Mouse (Mus musculus) intestine, postnatal 0 days (tissue): ENCODE results near the gene Iffo1. TPM values are rescaled to one million over a fixed set of nuclear protein-coding genes. Genes with fewer than 3 reads are reported as not detected.

ENCODE experiments used
- ATAC-seq: fragments of 200-750 bp; cut with Nextera tagmentation; 2 replicates; pipeline ENCODE4 v1.8.0; 2017; ENCODE audit warnings: mild to moderate bottlenecking, moderate TSS enrichment, moderate library complexity
- H3K27ac ChIP-seq: fragments of 300-500 bp; sonication (generic); 2 replicates; pipeline ENCODE4 v1.5.1; 2014; ENCODE audit warnings: mild to moderate bottlenecking, low read depth, low read length, moderate library complexity
- H3K27me3 ChIP-seq: fragments of 300-500 bp; sonication (generic); replicated peaks from 2 replicates; pipeline ENCODE4 v1.6.1; 2014; ENCODE audit warnings: low read length, mixed read lengths; ENCODE audit not compliant: control insufficient read depth, insufficient read depth
- H3K36me3 ChIP-seq: fragments of 300-500 bp; sonication (generic); 2 replicates; pipeline ENCODE4 v1.6.1; 2014; ENCODE audit warnings: mild to moderate bottlenecking, moderate library complexity; ENCODE audit not compliant: control insufficient read depth, insufficient read depth
- H3K4me1 ChIP-seq: fragments of 300-500 bp; sonication (generic); replicated peaks from 2 replicates; pipeline ENCODE4 v1.6.1; 2014; ENCODE audit warnings: antibody characterized with exemption, low read length, mixed read lengths; ENCODE audit not compliant: control insufficient read depth, insufficient read depth
- H3K4me2 ChIP-seq: fragments of 300-500 bp; sonication (generic); replicated peaks from 2 replicates; pipeline ENCODE4 v1.6.1; 2014; ENCODE audit warnings: low read depth, mild to moderate bottlenecking, moderate library complexity
- H3K4me3 ChIP-seq: fragments of 300-500 bp; sonication (generic); 2 replicates; pipeline ENCODE4 v1.5.1; 2014; ENCODE audit warnings: low read depth, low read length
- H3K9ac ChIP-seq: fragments of 300-500 bp; sonication (generic); 2 replicates; pipeline ENCODE4 v1.6.1; 2014; ENCODE audit warnings: mild to moderate bottlenecking, low read depth, low read length
- H3K9me3 ChIP-seq: fragments of 300-500 bp; sonication (generic); 2 replicates; pipeline ENCODE4 v1.6.1; 2016; ENCODE audit warnings: mixed run types; ENCODE audit not compliant: control insufficient read depth
- CTCF ChIP-seq: sonication (generic); IDR thresholded peaks from 2 replicates; pipeline ENCODE4 v1.5.1; 2016; ENCODE audit warnings: low read depth, mild to moderate bottlenecking, control low read depth, antibody characterized with exemption, moderate library complexity
- WGBS: fragments of 180-500 bp; shearing (Covaris S2); extraction: QIAGEN DNeasy Blood & Tissue Kit; methylation state at CpG from one replicate; pipeline ENCODE4 v1.1.7; 2014; 5-methylcytosine and 5-hydroxymethylcytosine counted together
- polyA plus RNA-seq: library from polyadenylated mRNA; unstranded; fragments of >200 nt; fragmentation: Nextera tagmentation; extraction: Ambion mirVana; gene quantifications from 2 replicates; pipeline ENCODE4 v1.2.1, GENCODE M21; 2015

The Iffo1 gene
- polyA plus RNA-seq, 1 experiment from 2014 or later: 3.2 TPM

DNA sequence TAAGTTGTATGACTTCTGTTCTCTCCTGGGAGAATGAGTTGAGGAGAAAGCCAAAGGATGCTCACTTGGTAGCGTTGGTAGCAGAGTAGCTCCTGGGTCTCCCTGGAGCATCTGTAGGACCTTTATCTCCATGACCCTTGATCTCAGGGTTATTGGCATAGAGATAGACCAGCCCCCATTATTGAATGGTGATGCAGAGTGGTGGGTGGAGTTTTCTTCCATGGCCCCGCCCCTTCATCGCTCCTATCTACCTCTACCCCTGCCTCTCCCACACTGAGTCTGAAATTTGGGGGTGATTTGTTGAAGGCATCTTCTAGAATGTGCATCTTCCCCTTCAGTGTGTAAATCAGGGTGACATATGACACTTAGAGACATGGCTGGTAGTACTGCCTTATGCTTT lies 11.4 kb downstream of the Iffo1 start:
- H3K4me2 ChIP-seq: no peak overlapping the region
- H3K9me3 ChIP-seq: no peaks in the 10 kb centered on the region
- ATAC-seq: no peak
- no peaks in the 10 kb centered on the region; the same call in 1 of the 2 replicates for H3K4me1 ChIP-seq
- no peak overlapping the region for H3K4me3 ChIP-seq
- TF ChIP-seq CTCF: no peak
- peaks cover 42% of the 10 kb centered on the region; the same call in 1 of the 2 replicates for H3K36me3 ChIP-seq
- no peaks in the 10 kb centered on the region for H3K27me3 ChIP-seq
- no peak overlapping the region for H3K27ac ChIP-seq
- WGBS: 87% methylated on average over 3 of the region's 3 CpGs
- H3K9ac ChIP-seq: no peak overlapping the region

DNA sequence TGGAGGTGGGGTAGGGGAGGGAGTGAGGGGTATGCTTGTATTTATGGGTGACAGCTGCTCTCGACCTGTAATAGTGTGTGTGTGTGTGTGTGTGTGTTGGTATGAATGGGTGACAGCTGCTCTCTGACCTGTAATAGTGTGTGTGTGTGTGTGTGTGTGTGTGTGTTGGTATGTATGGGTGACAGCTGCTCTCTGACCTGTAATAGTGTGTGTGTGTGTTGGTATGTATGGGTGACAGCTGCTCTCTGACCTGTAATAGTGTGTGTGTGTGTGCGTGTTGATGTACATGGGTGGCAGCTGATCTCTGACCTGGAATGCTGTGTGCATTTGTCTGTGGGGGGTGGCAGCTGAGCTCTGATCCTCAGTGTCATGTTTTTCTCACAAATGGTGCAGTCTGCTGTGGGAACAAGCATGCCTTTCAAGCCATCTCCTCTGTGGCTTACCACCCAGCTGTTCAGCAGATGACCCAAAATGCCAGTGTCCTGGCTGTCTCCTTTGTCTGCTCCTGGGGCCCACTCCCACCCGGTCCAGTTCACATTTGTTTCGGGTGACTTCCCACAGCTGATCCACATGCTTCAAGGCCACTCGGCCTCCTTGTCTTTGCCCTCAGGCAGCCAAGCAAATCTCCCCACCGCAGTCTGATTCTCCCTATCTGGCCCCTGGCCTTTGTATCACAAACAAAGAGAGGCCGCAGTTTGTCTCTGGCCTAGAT lies 12.0 kb downstream of the Iffo1 start:
- Histone ChIP-seq H3K4me3 (no peak overlapping the region), H3K4me1 (no peaks in the 10 kb centered on the region; the same call in 1 of the 2 replicates), H3K27ac (no peak overlapping the region)

DNA sequence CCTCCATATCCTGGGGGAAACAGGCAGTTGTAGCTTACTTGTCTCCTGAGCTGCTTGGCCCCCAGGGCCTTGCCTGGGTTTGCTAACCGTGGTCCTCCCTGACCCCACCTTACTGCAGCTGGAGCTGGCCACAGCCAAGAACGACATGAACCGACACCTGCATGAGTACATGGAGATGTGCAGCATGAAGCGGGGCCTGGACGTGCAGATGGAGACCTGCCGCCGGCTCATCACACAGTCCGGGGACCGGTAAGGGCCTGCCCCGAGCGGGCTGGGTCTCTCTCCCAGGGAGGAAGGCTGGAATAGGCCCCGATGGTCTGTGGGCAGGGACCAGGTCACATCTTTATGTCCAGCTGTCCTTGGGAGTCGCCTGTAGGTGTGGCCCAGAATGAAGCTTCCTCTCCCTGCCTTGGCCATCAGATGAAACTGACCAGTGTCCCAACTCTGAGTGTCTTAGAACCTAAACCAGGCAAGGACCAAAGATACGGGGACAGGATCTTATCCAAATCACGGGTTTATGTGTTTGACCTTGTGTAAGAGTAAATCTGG lies 14.0 kb downstream of the Iffo1 start:
- H3K9ac ChIP-seq: no peak overlapping the region
- H3K9me3 ChIP-seq: no peaks in the 10 kb centered on the region
- peaks cover 33% of the 10 kb centered on the region; the same call in 1 of the 2 replicates for H3K36me3 ChIP-seq
- no peak overlapping the region for H3K4me2 ChIP-seq
- H3K4me3 ChIP-seq: no peak overlapping the region
- no peak for ATAC-seq
- H3K27me3 ChIP-seq: no peaks in the 10 kb centered on the region
- TF ChIP-seq CTCF: no peak
- peaks cover 3% of the 10 kb centered on the region; the same call in 1 of the 2 replicates for H3K4me1 ChIP-seq
- 82% methylated on average over 15 of the region's 15 CpGs for WGBS
- no peak overlapping the region for H3K27ac ChIP-seq

More for the DNA sequence above, 12.0 kb downstream of the Iffo1 start:
- Histone ChIP-seq H3K9me3 (no peaks in the 10 kb centered on the region), H3K9ac (no peak overlapping the region), H3K36me3 (peaks cover 44% of the 10 kb centered on the region; the same call in 1 of the 2 replicates), H3K4me2 (no peak overlapping the region), H3K27me3 (no peaks in the 10 kb centered on the region)
- WGBS: 73% methylated on average over 7 of the region's 7 CpGs
- TF ChIP-seq CTCF: no peak
- no peak for ATAC-seq

DNA sequence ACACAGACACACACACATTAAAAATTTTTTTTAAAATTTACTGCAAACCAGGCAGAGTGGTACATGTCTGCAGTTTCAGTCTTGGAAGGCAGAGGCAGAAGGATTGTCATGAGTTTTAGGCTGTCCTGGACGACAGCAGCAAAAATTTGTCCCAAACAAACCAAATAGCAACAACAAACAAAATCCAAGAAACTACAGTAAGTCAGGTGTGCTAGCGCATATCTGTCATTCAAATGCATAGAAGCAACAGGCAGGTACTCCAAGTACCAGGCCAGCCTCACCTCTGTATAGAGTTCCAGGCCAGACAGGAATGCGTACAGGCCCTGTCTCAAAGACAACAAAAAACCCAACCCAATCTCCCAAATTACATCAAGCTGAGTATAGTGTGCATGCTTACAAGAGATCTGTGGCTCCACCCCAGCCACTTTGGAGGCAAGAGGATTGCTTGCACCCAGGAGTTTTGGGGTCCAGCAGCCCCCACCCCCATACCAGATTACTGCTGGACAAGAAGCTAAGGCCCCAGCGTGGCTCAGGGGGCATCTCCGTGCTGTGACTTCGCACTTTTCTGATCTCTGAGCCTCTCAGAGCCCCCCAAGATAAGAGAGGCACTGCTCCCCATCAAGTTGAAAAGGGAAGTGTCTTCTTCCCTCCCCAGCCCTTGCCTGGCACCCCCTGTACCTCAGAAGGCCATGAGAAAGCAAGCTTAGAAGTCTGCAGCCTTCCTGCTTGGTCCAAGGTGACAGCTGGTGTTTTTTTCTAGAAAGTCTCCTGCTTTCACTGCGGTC lies 14.9 kb downstream of the Iffo1 start:
- no peak for ATAC-seq
- Histone ChIP-seq H3K4me2 (no peak overlapping the region), H3K4me3 (no peak overlapping the region), H3K36me3 (peaks cover 33% of the 10 kb centered on the region; the same call in 1 of the 2 replicates), H3K27me3 (no peaks in the 10 kb centered on the region), H3K9ac (no peak overlapping the region), H3K4me1 (peaks cover 3% of the 10 kb centered on the region; the same call in 1 of the 2 replicates), H3K27ac (peak overlapping the region; percentile 60; the same call in 1 of the 2 replicates), H3K9me3 (no peaks in the 10 kb centered on the region)
- 75% methylated on average over 7 of the region's 7 CpGs for WGBS
- no peak for TF ChIP-seq CTCF

DNA sequence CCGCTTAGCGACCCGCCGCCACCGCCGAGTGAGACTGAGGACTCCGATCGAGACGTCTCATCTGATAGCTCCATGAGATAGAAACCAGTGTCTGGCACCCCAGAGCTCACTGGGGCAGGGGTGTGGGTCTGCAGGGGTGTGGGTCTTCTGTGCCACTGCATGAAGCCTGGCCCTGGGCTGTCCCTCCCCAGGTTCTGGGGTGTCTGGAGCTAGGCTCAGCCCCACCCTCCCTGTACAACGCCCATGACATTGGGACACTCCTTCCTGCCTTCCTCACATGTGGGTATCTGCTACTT lies 15.5 kb downstream of the Iffo1 start:
- no peak overlapping the region for H3K4me3 ChIP-seq
- no peak for TF ChIP-seq CTCF
- no peak overlapping the region for H3K4me2 ChIP-seq
- WGBS: 50% methylated on average over 10 of the region's 10 CpGs
- no peaks in the 10 kb centered on the region for H3K27me3 ChIP-seq
- peak overlapping the region; percentile 60 for H3K27ac ChIP-seq
- no peaks in the 10 kb centered on the region for H3K9me3 ChIP-seq
- no peak for ATAC-seq
- H3K4me1 ChIP-seq: peaks cover 3% of the 10 kb centered on the region; the same call in 1 of the 2 replicates
- H3K9ac ChIP-seq: no peak overlapping the region
- H3K36me3 ChIP-seq: peaks cover 33% of the 10 kb centered on the region; the same call in 1 of the 2 replicates
